Mouse (Mus musculus): ENCODE results near the gene Dhx37. TPM values are rescaled to one million over a fixed set of nuclear protein-coding genes. Genes with fewer than 3 reads are reported as not detected.

Gene Dhx37
- total RNA-seq, 1 experiment, result 24.7 TPM

- peaks cover 4 to 12% of the 10 kb centered on the region in 2 experiments for H3K4me1 ChIP-seq (ENCODE audit: control insufficient read depth in 2 of 2, insufficient read depth in 2 of 2, low read length in 2 of 2, poor library complexity in 1 of 2)
- in situ Hi-C loops (cut with MboI; ENCODE audit: low sequenced_read_pairs in 2 of 2, unreplicated experiment in 2 of 2), result no loop called here
- no peak overlapping the region for H3K9ac ChIP-seq (ENCODE audit: insufficient read depth, low read depth, low read length, poor library complexity, severe bottlenecking)
- no peak overlapping the region for H3K4me3 ChIP-seq (ENCODE audit: insufficient read depth in 1 of 2, low read depth in 1 of 2, low read length in 2 of 2, poor library complexity in 1 of 2, severe bottlenecking in 1 of 2)
- H3K27ac ChIP-seq (ENCODE audit: insufficient read depth, low read depth, low read length, poor library complexity, severe bottlenecking), result no peak overlapping the region
- H3K9me3 ChIP-seq (ENCODE audit: control insufficient read depth, insufficient read depth, low read depth, low read length), result no peaks in the 10 kb centered on the region
- peaks cover 5% of the 10 kb centered on the region; the same call in 1 of the 2 replicates for H3K36me3 ChIP-seq (ENCODE audit: control insufficient read depth, insufficient read depth, low read length, poor library complexity, severe bottlenecking)
- DNase-seq (ENCODE audit: low read depth, low spot score), result no peak
- TF ChIP-seq MAFK (IDR thresholded peaks at IDR 0.05; ENCODE audit: insufficient read depth, low read depth, low read length), result no peak
- TF ChIP-seq ZNF384 (IDR thresholded peaks at IDR 0.05; ENCODE audit: low read depth, low read length), result no peak
- no peak for TF ChIP-seq HCFC1 (IDR thresholded peaks at IDR 0.05; ENCODE audit: borderline replicate concordance, insufficient read depth, low read length)
- TF ChIP-seq ZC3H11A (IDR thresholded peaks at IDR 0.05; ENCODE audit: borderline replicate concordance, low read depth, low read length), result no peak
- no peak for TF ChIP-seq CHD2 (IDR thresholded peaks at IDR 0.05; ENCODE audit: low read depth, low read length)
Observed at GRCm38 (mm10) chr5:125444554-125444953, 10.6 kb upstream of the Dhx37 start.

GRCm38 (mm10) chr5:125443915-125444314 is 10.0 kb upstream of the Dhx37 start:
- no peak overlapping the region; the same call in 1 of the 2 replicates for H3K9ac ChIP-seq (ENCODE audit: insufficient read depth, low read depth, low read length, poor library complexity, severe bottlenecking)
- H3K9me3 ChIP-seq (ENCODE audit: control insufficient read depth, insufficient read depth, low read depth, low read length), result no peaks in the 10 kb centered on the region

GRCm38 (mm10) chr5:125443335-125443734 is 9.4 kb upstream of the Dhx37 start:
- in situ Hi-C loops (cut with MboI; ENCODE audit: low sequenced_read_pairs in 2 of 2, unreplicated experiment in 2 of 2), result no loop called here
- Histone ChIP-seq H3K4me1 (ENCODE audit: control insufficient read depth in 2 of 2, insufficient read depth in 2 of 2, low read length in 2 of 2, poor library complexity in 1 of 2) (peaks cover 4 to 6% of the 10 kb centered on the region in 2 experiments), H3K9ac (ENCODE audit: insufficient read depth, low read depth, low read length, poor library complexity, severe bottlenecking) (peak overlapping the region; percentile 8; the same call in 1 of the 2 replicates), H3K36me3 (ENCODE audit: control insufficient read depth, insufficient read depth, low read length, poor library complexity, severe bottlenecking) (peaks cover 2% of the 10 kb centered on the region; the same call in 1 of the 2 replicates), H3K27ac (ENCODE audit: insufficient read depth, low read depth, low read length, poor library complexity, severe bottlenecking) (no peak overlapping the region), H3K4me3 (ENCODE audit: insufficient read depth in 1 of 2, low read depth in 1 of 2, low read length in 2 of 2, poor library complexity in 1 of 2, severe bottlenecking in 1 of 2) (peak overlapping the region in 1 of 2 experiments; percentile 95; a peak in 1 of 4 replicates), H3K9me3 (ENCODE audit: control insufficient read depth, insufficient read depth, low read depth, low read length) (no peaks in the 10 kb centered on the region)
- DNase-seq (ENCODE audit: low read depth, low spot score), result no peak
- TF ChIP-seq MAFK (IDR thresholded peaks at IDR 0.05; ENCODE audit: insufficient read depth, low read depth, low read length) (no peak), ZC3H11A (IDR thresholded peaks at IDR 0.05; ENCODE audit: borderline replicate concordance, low read depth, low read length) (no peak), CHD2 (IDR thresholded peaks at IDR 0.05; ENCODE audit: low read depth, low read length) (no peak), HCFC1 (IDR thresholded peaks at IDR 0.05; ENCODE audit: borderline replicate concordance, insufficient read depth, low read length) (no peak), ZNF384 (IDR thresholded peaks at IDR 0.05; ENCODE audit: low read depth, low read length) (no peak)

More at GRCm38 (mm10) chr5:125443915-125444314, 10.0 kb upstream of the Dhx37 start:
- TF ChIP-seq ZNF384 (IDR thresholded peaks at IDR 0.05; ENCODE audit: low read depth, low read length) (no peak), MAFK (IDR thresholded peaks at IDR 0.05; ENCODE audit: insufficient read depth, low read depth, low read length) (no peak), ZC3H11A (IDR thresholded peaks at IDR 0.05; ENCODE audit: borderline replicate concordance, low read depth, low read length) (no peak), CHD2 (IDR thresholded peaks at IDR 0.05; ENCODE audit: low read depth, low read length) (no peak), HCFC1 (IDR thresholded peaks at IDR 0.05; ENCODE audit: borderline replicate concordance, insufficient read depth, low read length) (no peak)
- Histone ChIP-seq H3K4me1 (ENCODE audit: control insufficient read depth in 2 of 2, insufficient read depth in 2 of 2, low read length in 2 of 2, poor library complexity in 1 of 2) (peaks cover 4 to 9% of the 10 kb centered on the region in 2 experiments), H3K36me3 (ENCODE audit: control insufficient read depth, insufficient read depth, low read length, poor library complexity, severe bottlenecking) (peaks cover 4% of the 10 kb centered on the region; the same call in 1 of the 2 replicates), H3K4me3 (ENCODE audit: insufficient read depth in 1 of 2, low read depth in 1 of 2, low read length in 2 of 2, poor library complexity in 1 of 2, severe bottlenecking in 1 of 2) (no peak overlapping the region), H3K27ac (ENCODE audit: insufficient read depth, low read depth, low read length, poor library complexity, severe bottlenecking) (no peak overlapping the region)
- in situ Hi-C loops (cut with MboI; ENCODE audit: low sequenced_read_pairs in 2 of 2, unreplicated experiment in 2 of 2), result no loop called here
- no peak for DNase-seq (ENCODE audit: low read depth, low spot score)

GRCm38 (mm10) chr5:125442136-125442995 is 8.4 kb upstream of the Dhx37 start:
- Histone ChIP-seq H3K27ac (ENCODE audit: insufficient read depth, low read depth, low read length, poor library complexity, severe bottlenecking) (peak overlapping the region; percentile 67; the same call in 1 of the 2 replicates), H3K9me3 (ENCODE audit: control insufficient read depth, insufficient read depth, low read depth, low read length) (no peaks in the 10 kb centered on the region), H3K9ac (ENCODE audit: insufficient read depth, low read depth, low read length, poor library complexity, severe bottlenecking) (peak overlapping the region; percentile 95), H3K36me3 (ENCODE audit: control insufficient read depth, insufficient read depth, low read length, poor library complexity, severe bottlenecking) (peaks cover 2% of the 10 kb centered on the region; the same call in 1 of the 2 replicates), H3K4me3 (ENCODE audit: insufficient read depth in 1 of 2, low read depth in 1 of 2, low read length in 2 of 2, poor library complexity in 1 of 2, severe bottlenecking in 1 of 2) (peak overlapping the region; percentile 95 to 100), H3K4me1 (ENCODE audit: control insufficient read depth in 2 of 2, insufficient read depth in 2 of 2, low read length in 2 of 2, poor library complexity in 1 of 2) (peaks cover 4 to 6% of the 10 kb centered on the region in 2 experiments)
- DNase-seq (ENCODE audit: low read depth, low spot score), result no peak
- in situ Hi-C loops (cut with MboI; ENCODE audit: low sequenced_read_pairs in 2 of 2, unreplicated experiment in 2 of 2), result no loop called here
- TF ChIP-seq ZNF384 (IDR thresholded peaks at IDR 0.05; ENCODE audit: low read depth, low read length) (no peak), MAFK (IDR thresholded peaks at IDR 0.05; ENCODE audit: insufficient read depth, low read depth, low read length) (no peak), CHD2 (IDR thresholded peaks at IDR 0.05; ENCODE audit: low read depth, low read length) (no peak), HCFC1 (IDR thresholded peaks at IDR 0.05; ENCODE audit: borderline replicate concordance, insufficient read depth, low read length) (no peak), ZC3H11A (IDR thresholded peaks at IDR 0.05; ENCODE audit: borderline replicate concordance, low read depth, low read length) (no peak)
